Mouse (Mus musculus): ENCODE data around the gene Podnl1.

DNA sequence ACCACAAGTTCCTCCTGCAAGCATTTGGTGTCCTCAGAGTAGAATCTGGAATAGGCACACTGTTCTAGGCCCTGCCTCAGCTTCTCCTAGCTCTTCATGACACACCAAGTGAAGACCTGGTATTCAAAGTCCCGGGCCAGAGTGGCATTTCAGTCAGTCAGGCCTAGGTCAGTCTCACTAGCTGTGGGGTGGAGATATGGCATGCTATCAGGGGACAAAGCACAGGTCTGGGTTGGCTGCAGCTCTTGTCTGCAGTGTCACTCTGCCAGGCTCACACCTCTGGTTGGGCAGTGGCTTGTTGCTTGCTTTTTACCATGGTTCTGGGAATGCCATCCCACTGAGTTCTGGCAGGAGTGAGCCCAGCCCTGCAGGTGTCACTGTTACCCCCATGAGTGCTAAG lies 49.4 kb upstream of the Podnl1 start:
- TF ChIP-seq POLR2A (IDR thresholded peaks at IDR 0.05; ENCODE audit: insufficient read depth, low read depth, low read length): no peak
- no peak for TF ChIP-seq CTCF (IDR thresholded peaks at IDR 0.05; ENCODE audit: insufficient read depth, low read depth, low read length)

Measured in olfactory bulb, adult 2 months (tissue).